Mouse (Mus musculus): ENCODE data around the gene Zdhhc22. TPM values are rescaled to one million over a fixed set of nuclear protein-coding genes. Genes with fewer than 3 reads are reported as not detected.

The Zdhhc22 gene
- polyA plus RNA-seq, 2 experiments from 2014 or later, result 0.60 TPM; not detected in 1

- no peak for ATAC-seq
Measured at GRCm38 (mm10) chr12:86932575-86932952, 57.7 kb downstream of the Zdhhc22 start.

GRCm38 (mm10) chr12:86931919-86932574 lies 58.2 kb downstream of the Zdhhc22 start:
- ATAC-seq, result no peak

- ATAC-seq, result no peak
Measured at GRCm38 (mm10) chr12:86930934-86931729, 59.1 kb downstream of the Zdhhc22 start.

Other genes with a start within 250 kb of the Zdhhc22 start
- 10 to 100 TPM in 1 of 2 experiments, 1 to 10 TPM in 1; 8.6 to 13.6 TPM for gene Irf2bpl, start 105.6 kb downstream of the Zdhhc22 start, polyA plus RNA-seq (2017; shearing (Covaris generic))
- gene Cipc, start 43.4 kb downstream of the Zdhhc22 start, polyA plus RNA-seq (2017; shearing (Covaris generic)), result 10 to 100 TPM; 19.8 to 20.1 TPM
- gene Tmem63c, start 30.9 kb upstream of the Zdhhc22 start, polyA plus RNA-seq (2017; shearing (Covaris generic)), result under 1 TPM in 1 of 2 experiments, not detected in 1; 0.40 TPM
- under 1 TPM in 1 of 2 experiments, not detected in 1; 0.25 TPM for gene Ngb, start 112.1 kb upstream of the Zdhhc22 start, polyA plus RNA-seq (2017; shearing (Covaris generic))
- gene Gstz1, start 156.7 kb upstream of the Zdhhc22 start, polyA plus RNA-seq (2017; shearing (Covaris generic)), result 10 to 100 TPM; 15.3 to 15.7 TPM
- gene Pomt2, start 157.5 kb upstream of the Zdhhc22 start, polyA plus RNA-seq (2017; shearing (Covaris generic)), result 1 to 10 TPM in 1 of 2 experiments, under 1 TPM in 1; 0.81 to 1.4 TPM
- gene Samd15, start 209.3 kb upstream of the Zdhhc22 start, polyA plus RNA-seq (2017; shearing (Covaris generic)), result 1 to 10 TPM in 1 of 2 experiments, not detected in 1; 5.0 TPM
- 1 to 10 TPM; 3.3 to 3.9 TPM for gene Tmed8, start 210.0 kb upstream of the Zdhhc22 start, polyA plus RNA-seq (2017; shearing (Covaris generic))
- 1 to 10 TPM in 1 of 2 experiments, under 1 TPM in 1; 0.64 to 1.2 TPM for gene Noxred1, start 248.3 kb upstream of the Zdhhc22 start, polyA plus RNA-seq (2017; shearing (Covaris generic))